Mouse (Mus musculus) forebrain, embryonic 15.5 days (tissue): ENCODE measurements at regions not wholly inside any gene's neighbourhood (a gene's known extent, or its start where the extent isn't known, plus 50 kb on each side); places are given as distances from the start of the nearest gene placed in this dataset.

Experiments
- ATAC-seq: fragments of 200-750 bp; cut with Nextera tagmentation; replicated peaks from 2 replicates; pipeline ENCODE4 v1.8.0; 2017; ENCODE audit warnings: mild to moderate bottlenecking, moderate TSS enrichment, moderate library complexity
- H3K27ac ChIP-seq: fragments of 300-500 bp; sonication (generic); replicated peaks from 2 replicates; pipeline ENCODE4 v1.5.1; 2015; ENCODE audit warnings: mild to moderate bottlenecking, inconsistent platforms
- H3K27me3 ChIP-seq: fragments of 300-500 bp; sonication (generic); 2 replicates; pipeline ENCODE4 v1.6.1; 2015; ENCODE audit warnings: inconsistent platforms
- H3K36me3 ChIP-seq: fragments of 300-500 bp; sonication (generic); 2 replicates; pipeline ENCODE4 v1.6.1; 2015; ENCODE audit warnings: mild to moderate bottlenecking, inconsistent platforms
- H3K4me1 ChIP-seq: fragments of 300-500 bp; sonication (generic); 2 replicates; pipeline ENCODE4 v1.6.1; 2015; ENCODE audit warnings: inconsistent platforms
- H3K4me2 ChIP-seq: fragments of 300-500 bp; sonication (generic); replicated peaks from 2 replicates; pipeline ENCODE4 v1.6.1; 2015; ENCODE audit warnings: mild to moderate bottlenecking, inconsistent platforms
- H3K4me3 ChIP-seq: fragments of 300-500 bp; sonication (generic); 2 replicates; pipeline ENCODE4 v1.5.1; 2015; ENCODE audit warnings: mild to moderate bottlenecking, inconsistent platforms
- H3K9ac ChIP-seq: fragments of 300-500 bp; sonication (generic); replicated peaks from 2 replicates; pipeline ENCODE4 v1.6.1; 2015; ENCODE audit warnings: mild to moderate bottlenecking, inconsistent platforms
- H3K9me3 ChIP-seq: fragments of 300-500 bp; sonication (generic); 2 replicates; pipeline ENCODE4 v1.6.1; 2016; ENCODE audit warnings: inconsistent platforms
- WGBS: fragments of 180-500 bp; shearing (Covaris S2); methylation state at CpG from one replicate; pipeline ENCODE4 v1.1.7; 2015; ENCODE audit warnings: mixed read lengths; 5-methylcytosine and 5-hydroxymethylcytosine counted together

DNA sequence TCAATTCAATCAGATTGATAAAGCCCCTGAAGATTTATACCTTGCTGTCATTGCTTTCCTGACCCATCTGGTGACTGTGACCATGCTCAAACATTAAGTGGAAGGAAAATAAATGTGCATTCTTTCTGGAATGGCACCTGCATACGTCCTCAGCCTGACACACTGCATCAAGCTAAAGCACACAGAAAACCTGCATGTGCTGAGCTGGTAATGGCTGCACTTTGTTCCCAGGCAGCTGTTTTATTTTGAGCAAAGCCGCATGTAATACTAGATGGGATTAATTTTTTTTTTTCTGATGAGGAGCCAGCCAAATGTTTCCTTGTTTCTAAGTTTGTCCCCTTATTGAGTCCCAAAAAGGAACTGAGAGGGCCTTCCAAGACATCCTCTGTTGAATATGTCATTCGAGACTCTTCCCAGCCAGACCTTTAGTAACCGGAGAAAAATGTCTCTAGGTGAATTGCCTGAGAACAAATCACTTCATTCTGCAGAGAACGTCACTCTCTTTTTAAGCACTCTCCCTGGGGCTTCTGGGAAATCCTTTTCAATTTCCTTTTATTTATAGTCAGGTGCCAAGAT is 103.1 kb upstream of the Gm9747 start:
- Histone ChIP-seq H3K4me3 (no peak overlapping the region), H3K36me3 (no peaks in the 10 kb centered on the region), H3K27ac (no peak overlapping the region), H3K27me3 (no peaks in the 10 kb centered on the region), H3K9ac (no peak overlapping the region), H3K4me1 (0 out of 2 replicates have a peak, but pooled peaks cover 5% of the 10 kb centered on the region), H3K9me3 (no peaks in the 10 kb centered on the region), H3K4me2 (no peak overlapping the region)
- 19% methylated on average over 5 of the region's 5 CpGs for WGBS
- ATAC-seq, result no peak

DNA sequence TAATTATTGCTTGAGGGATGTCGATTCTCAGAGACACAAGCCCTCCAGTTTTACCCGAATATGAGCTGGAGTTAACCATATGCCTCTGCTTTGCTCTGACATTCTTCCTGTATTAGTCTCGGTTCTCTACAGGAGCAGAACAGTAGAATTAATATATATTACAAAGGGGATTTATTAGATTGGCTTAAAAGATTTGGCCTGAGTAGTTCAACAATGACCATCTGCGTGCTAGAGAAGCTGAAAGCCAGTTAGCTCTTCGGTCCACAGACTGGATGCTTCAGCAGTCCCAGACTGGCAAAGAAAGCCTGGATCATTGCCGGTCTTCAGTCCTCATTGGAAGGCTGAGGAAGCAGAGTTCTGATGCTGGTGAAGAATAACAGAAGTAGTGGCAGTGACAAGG is 100.4 kb upstream of the Gm9747 start:
- no peak overlapping the region for H3K9ac ChIP-seq
- H3K27ac ChIP-seq, result no peak overlapping the region
- no peak overlapping the region for H3K4me2 ChIP-seq
- H3K36me3 ChIP-seq, result no peaks in the 10 kb centered on the region
- no peaks in the 10 kb centered on the region for H3K27me3 ChIP-seq
- H3K4me1 ChIP-seq, result 0 out of 2 replicates have a peak, but pooled peaks cover 5% of the 10 kb centered on the region
- no peak overlapping the region for H3K4me3 ChIP-seq
- WGBS, result 61% methylated on average over 6 of the region's 6 CpGs
- H3K9me3 ChIP-seq, result no peaks in the 10 kb centered on the region
- no peak for ATAC-seq

DNA sequence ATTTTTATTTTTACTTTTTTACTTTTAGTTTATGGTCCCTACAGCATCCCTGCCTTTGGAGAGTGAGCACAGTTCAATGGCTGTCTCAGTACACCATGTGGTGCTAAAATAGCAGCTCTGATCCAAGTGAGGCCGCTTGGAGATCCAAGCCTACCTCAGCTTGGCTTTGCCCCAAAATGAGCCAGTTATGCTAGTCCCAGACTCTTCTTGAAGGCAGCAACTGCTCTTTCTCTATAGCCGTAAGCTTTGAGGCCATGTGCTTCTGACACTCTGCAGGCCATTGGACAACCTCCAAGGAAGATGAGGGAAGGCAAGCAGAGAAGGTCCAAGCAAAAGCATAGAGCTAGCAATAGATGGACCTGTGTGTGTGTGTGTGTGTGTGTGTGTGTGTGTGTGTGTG is 98.0 kb upstream of the Gm9747 start:
- no peaks in the 10 kb centered on the region for H3K9me3 ChIP-seq
- H3K27ac ChIP-seq, result no peak overlapping the region
- H3K4me2 ChIP-seq, result no peak overlapping the region
- no peak overlapping the region for H3K9ac ChIP-seq
- H3K36me3 ChIP-seq, result no peaks in the 10 kb centered on the region
- H3K4me3 ChIP-seq, result no peak overlapping the region
- WGBS, result 92% methylated on average over 2 of the region's 2 CpGs
- 0 out of 2 replicates have a peak, but pooled peaks cover 2% of the 10 kb centered on the region for H3K4me1 ChIP-seq
- no peaks in the 10 kb centered on the region for H3K27me3 ChIP-seq
- ATAC-seq, result no peak

DNA sequence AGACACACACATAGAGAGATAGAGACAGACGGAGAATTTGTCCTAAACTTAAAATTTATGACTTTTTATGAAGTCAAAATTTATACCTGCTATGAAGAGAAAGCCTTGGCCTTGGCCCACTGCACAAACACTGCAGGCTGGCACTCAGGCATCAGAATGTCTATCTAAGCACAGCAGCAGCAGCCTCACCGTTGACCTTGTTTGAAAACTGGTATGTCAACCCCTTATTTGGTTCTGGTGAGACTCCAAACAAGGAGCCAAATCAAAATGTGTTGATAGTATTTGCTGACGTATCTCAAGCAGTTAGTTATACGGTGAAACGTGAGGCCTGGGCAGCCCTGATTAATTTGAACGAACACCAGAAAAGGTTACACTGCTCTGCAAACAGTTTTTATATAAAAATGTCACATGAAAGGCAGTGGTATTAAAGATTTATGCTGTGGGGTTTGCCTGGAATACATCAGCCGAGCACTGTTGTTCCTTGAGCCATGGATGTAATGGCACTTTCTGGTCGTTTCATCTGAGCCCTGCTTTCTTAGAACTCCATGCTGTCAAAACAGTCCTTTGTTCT is 97.1 kb upstream of the Gm9747 start:
- Histone ChIP-seq H3K9me3 (no peaks in the 10 kb centered on the region), H3K9ac (no peak overlapping the region), H3K4me2 (no peak overlapping the region), H3K27me3 (no peaks in the 10 kb centered on the region), H3K4me3 (no peak overlapping the region), H3K36me3 (no peaks in the 10 kb centered on the region), H3K4me1 (no peaks in the 10 kb centered on the region), H3K27ac (no peak overlapping the region)
- ATAC-seq, result no peak
- 54% methylated on average over 8 of the region's 8 CpGs for WGBS

DNA sequence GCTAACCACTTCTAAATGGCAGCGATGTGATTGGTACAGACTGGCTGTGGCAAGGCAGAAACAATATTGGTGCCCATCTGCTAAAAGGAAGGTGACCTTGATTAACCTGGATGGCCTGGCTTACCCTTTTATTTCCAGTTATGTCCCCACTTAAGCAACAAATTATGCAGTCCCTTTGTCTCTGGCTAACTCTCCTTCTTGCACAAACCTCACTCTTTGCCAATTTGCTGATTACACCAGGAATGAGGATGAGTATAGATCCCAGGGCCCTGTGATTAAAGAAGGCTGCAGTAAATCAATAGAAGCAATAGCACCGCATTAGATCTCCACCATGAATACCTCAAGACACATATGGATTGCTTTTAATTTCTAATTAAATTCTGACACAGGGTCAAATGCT is 87.7 kb upstream of the Gm9747 start:
- Histone ChIP-seq H3K36me3 (no peaks in the 10 kb centered on the region), H3K4me2 (no peak overlapping the region), H3K27ac (no peak overlapping the region), H3K27me3 (no peaks in the 10 kb centered on the region), H3K4me1 (peaks cover 2% of the 10 kb centered on the region), H3K4me3 (no peak overlapping the region), H3K9me3 (no peaks in the 10 kb centered on the region), H3K9ac (no peak overlapping the region)
- no peak for ATAC-seq
- WGBS, result 88% methylated on average over 2 of the region's 2 CpGs

DNA sequence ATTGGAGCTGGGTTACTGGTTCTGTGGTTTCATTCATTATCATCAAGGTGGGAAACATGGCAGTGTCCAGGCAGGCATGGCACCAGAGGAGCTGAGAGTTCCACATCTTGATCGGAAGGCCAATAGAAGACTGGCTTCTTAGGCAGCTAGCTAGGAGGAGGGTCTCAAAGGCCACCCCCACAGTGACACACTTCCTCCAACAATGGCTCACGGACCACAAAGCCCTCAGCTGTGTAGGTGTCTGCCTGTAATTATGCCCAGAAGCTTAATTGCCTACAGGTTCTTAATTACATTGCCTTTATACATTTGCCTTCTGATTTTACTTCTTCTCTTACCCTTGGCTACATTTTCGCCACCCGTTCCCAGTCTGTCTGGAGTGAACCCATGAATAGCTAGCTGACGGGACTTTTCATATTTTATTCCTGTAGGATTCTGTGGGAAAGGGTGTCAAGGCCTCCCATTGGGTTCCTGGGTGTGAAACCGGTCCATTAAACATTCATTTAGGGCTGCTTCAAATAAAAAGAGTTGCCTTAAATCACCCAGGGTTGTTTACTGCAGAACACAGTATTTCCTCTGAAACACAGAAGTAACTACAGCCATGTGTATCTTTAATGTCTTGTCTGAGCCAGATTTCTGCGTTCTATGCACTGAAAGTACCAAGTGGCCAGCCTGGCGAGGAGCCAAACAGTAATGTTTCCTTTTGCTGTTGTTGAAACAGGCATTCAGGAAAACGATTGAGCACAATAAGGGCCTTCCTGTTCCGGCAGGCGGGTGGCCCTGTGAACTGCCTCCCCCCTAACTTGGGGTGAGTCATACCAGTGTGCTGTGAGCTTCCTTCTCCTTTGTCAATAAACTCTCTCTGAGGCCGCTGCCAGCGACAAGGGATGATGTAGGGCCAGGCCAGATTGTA is 82.4 kb upstream of the Gm9747 start:
- Histone ChIP-seq H3K4me2 (no peak overlapping the region), H3K9ac (no peak overlapping the region), H3K36me3 (no peaks in the 10 kb centered on the region), H3K9me3 (no peaks in the 10 kb centered on the region), H3K4me3 (no peak overlapping the region), H3K27ac (peak overlapping the region; percentile 14; the same call in 1 of the 2 replicates), H3K27me3 (no peaks in the 10 kb centered on the region), H3K4me1 (peaks cover 12% of the 10 kb centered on the region)
- peak; percentile 94 for ATAC-seq
- WGBS, result 25% methylated on average over 13 of the region's 13 CpGs

DNA sequence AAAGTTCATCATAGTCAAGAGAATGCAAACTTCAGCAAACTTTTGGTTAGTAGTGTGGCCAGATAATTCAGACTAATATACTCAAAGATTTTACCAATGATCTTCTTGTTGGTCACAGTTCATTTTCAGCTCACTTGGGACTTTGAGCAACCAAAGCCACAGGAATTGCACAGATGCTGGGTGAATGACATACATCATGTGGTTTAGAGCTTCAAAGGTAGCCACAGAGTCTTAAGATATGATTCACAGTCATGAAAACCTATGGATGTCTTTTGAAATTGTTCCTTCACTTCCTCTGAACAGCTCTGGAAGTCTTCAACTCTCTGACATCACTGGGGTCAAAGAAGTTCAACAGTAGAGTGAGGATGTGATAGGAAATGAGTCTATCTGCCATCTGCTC is 77.0 kb upstream of the Gm9747 start:
- ATAC-seq, result no peak
- no peaks in the 10 kb centered on the region for H3K9me3 ChIP-seq
- H3K9ac ChIP-seq, result no peak overlapping the region
- H3K27me3 ChIP-seq, result no peaks in the 10 kb centered on the region
- no peak overlapping the region for H3K27ac ChIP-seq
- no peak overlapping the region for H3K4me3 ChIP-seq
- H3K4me1 ChIP-seq, result peaks cover 2% of the 10 kb centered on the region
- no peaks in the 10 kb centered on the region for H3K36me3 ChIP-seq
- H3K4me2 ChIP-seq, result no peak overlapping the region

DNA sequence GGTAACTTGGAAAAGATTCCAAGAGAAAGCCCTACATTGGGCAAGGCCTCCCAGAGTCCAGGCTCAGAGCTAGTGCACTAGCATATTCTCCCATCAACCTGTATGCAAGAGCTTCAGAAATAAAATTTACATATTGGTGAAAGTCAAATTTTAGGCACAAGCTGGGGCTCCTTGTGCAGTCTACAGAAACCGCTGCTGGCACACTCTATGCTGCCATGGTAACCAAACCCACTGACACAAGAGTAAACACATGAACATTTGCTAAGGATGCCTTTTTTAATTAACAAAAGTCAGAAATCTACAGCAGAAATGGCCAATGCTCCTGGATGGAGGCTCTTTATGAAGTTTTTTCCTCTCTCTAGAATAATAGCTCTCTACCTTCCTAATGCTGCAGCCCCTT is 75.9 kb upstream of the Gm9747 start:
- WGBS, result 70% methylated on average over 1 of the region's 1 CpGs
- H3K4me1 ChIP-seq, result no peaks in the 10 kb centered on the region
- H3K9ac ChIP-seq, result no peak overlapping the region
- no peaks in the 10 kb centered on the region for H3K36me3 ChIP-seq
- no peaks in the 10 kb centered on the region for H3K9me3 ChIP-seq
- no peak for ATAC-seq
- H3K27me3 ChIP-seq, result no peaks in the 10 kb centered on the region
- no peak overlapping the region for H3K4me2 ChIP-seq
- no peak overlapping the region for H3K4me3 ChIP-seq
- H3K27ac ChIP-seq, result no peak overlapping the region

DNA sequence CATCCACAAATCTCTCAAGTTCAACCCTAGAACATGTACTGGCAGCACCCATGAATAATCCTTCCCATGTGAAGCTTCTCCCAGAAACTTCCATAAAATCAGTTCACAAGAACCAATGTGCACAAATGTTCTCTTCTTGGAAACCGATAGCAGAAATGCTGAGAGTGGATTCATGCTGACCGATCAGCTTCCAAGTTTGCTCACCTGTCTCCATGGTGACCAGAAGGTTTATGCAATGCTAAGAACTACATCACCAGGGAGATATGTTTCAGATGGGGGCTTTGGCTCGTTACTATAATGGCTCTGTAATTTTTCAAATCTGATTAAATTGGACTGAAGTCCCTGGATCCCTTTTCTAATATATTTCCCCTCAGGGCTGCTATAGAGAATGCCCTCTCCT is 74.4 kb upstream of the Gm9747 start:
- H3K27me3 ChIP-seq, result no peaks in the 10 kb centered on the region
- no peak overlapping the region for H3K27ac ChIP-seq
- no peak overlapping the region for H3K4me2 ChIP-seq
- ATAC-seq, result no peak
- no peaks in the 10 kb centered on the region for H3K9me3 ChIP-seq
- no peaks in the 10 kb centered on the region for H3K4me1 ChIP-seq
- H3K36me3 ChIP-seq, result no peaks in the 10 kb centered on the region
- no peak overlapping the region for H3K9ac ChIP-seq
- 43% methylated on average over 3 of the region's 3 CpGs for WGBS
- H3K4me3 ChIP-seq, result no peak overlapping the region

DNA sequence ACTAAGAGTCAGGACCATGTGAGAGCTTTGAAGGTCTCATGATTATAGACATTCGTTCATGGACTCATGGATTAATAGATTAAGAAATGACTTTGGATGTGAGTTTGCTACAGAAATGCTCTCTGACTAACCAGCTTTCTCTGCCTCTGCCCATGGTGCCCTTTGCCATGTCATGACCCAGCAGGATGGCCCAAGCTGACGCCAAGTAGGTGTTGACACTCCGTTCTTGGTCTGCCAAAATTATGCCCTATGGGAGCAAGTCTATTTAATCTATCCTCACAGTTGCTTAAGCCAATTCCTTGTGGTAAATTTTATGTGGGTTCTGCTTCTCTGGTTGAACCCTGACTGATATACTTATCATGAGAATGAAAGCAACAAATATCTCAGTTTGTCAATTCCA is 73.7 kb upstream of the Gm9747 start:
- Histone ChIP-seq H3K9ac (no peak overlapping the region), H3K27ac (no peak overlapping the region), H3K4me1 (no peaks in the 10 kb centered on the region), H3K9me3 (no peaks in the 10 kb centered on the region), H3K27me3 (no peaks in the 10 kb centered on the region), H3K4me2 (no peak overlapping the region), H3K4me3 (no peak overlapping the region), H3K36me3 (no peaks in the 10 kb centered on the region)
- WGBS, result 95% methylated on average over 3 of the region's 3 CpGs
- no peak for ATAC-seq

DNA sequence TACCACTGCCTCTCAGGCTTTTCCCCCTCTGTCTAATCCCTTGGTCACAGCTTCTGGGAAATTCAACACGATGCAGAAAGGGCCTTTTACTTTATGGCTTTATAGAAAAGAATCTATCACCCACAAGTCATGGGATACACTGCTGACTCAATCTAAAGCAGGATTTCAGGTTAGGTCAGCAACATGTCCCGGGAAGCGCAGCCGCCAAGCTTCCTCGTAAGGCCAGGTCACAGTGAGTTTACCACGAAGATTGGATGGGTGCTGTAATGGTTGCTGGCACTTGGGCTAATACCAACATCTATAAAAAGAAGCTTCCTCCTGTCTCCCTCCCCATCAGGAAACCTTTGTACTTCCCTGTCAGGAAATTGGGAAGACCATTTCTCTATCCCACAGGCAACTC is 70.0 kb upstream of the Gm9747 start:
- Histone ChIP-seq H3K4me2 (no peak overlapping the region), H3K36me3 (no peaks in the 10 kb centered on the region), H3K4me3 (no peak overlapping the region), H3K4me1 (no peaks in the 10 kb centered on the region), H3K27ac (no peak overlapping the region), H3K27me3 (no peaks in the 10 kb centered on the region), H3K9ac (no peak overlapping the region), H3K9me3 (no peaks in the 10 kb centered on the region)
- no peak for ATAC-seq
- 89% methylated on average over 6 of the region's 6 CpGs for WGBS

DNA sequence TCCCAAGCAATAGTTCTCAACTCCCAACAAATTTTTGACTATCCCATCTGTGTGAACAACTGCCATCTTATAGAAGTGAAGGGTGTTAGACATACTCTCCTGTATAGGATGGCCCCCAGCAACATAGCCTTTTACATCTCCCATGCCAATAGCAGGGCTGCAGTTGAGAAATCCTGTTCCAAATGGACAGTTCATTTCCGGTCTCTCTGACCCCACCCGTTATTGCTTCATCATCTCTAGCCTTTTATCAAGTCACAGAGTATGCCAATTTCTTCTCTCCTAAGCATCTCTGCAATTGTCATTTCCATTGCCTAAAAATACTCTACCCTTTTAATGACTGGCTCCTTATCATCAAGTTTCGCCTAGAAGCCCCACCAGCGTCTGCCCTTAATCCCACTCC is 64.8 kb upstream of the Gm9747 start:
- ATAC-seq, result no peak
- 95% methylated on average over 4 of the region's 4 CpGs for WGBS

More for the DNA sequence above, 64.8 kb upstream of the Gm9747 start:
- no peak overlapping the region for H3K4me3 ChIP-seq
- no peaks in the 10 kb centered on the region for H3K36me3 ChIP-seq
- no peaks in the 10 kb centered on the region for H3K4me1 ChIP-seq
- no peak overlapping the region for H3K9ac ChIP-seq
- no peak overlapping the region for H3K27ac ChIP-seq
- no peaks in the 10 kb centered on the region for H3K27me3 ChIP-seq
- no peaks in the 10 kb centered on the region for H3K9me3 ChIP-seq
- H3K4me2 ChIP-seq, result no peak overlapping the region
